Mouse (Mus musculus): ENCODE results near the gene Slc25a17. TPM values are rescaled to one million over a fixed set of nuclear protein-coding genes. Genes with fewer than 3 reads are reported as not detected.

Slc25a17 gene
- polyA plus RNA-seq (2015; fragmentation: Nextera tagmentation; extraction: Ambion mirVana) = 138 and 139 TPM in 2 replicates

GRCm38 (mm10) chr15:81360345-81361021 lies at the start of gene Slc25a17:
Slc25a17 (minus strand) TSS chr15:81360812.
- H3K36me3 ChIP-seq = peaks cover 23% of the 10 kb centered on the region
- under 1% methylated on average over 30 of the region's 30 CpGs for WGBS
- peak within 1 kb of the TSS; percentile 73 for H3K4me3 ChIP-seq
- H3K27me3 ChIP-seq = no peaks in the 10 kb centered on the region
- H3K9me3 ChIP-seq = no peaks in the 10 kb centered on the region
- peak within 1 kb of the TSS; percentile 81 for H3K9ac ChIP-seq
- ATAC-seq (ENCODE audit: low FRiP score) = peak; percentile 99
- H3K27ac ChIP-seq = peak within 1 kb of the TSS; percentile 83
- H3K4me1 ChIP-seq (replicated peaks) = peaks cover 31% of the 10 kb centered on the region
- peak within 1 kb of the TSS; percentile 76 for H3K4me2 ChIP-seq

GRCm38 (mm10) chr15:81408199-81408598 lies 47.6 kb upstream of the Slc25a17 start, which contains the start of gene Dnajb7:
Dnajb7 (minus strand) TSS chr15:81408299.
- WGBS = 90% methylated on average over 1 of the region's 1 CpGs
- no peak within 1 kb of the TSS for H3K9ac ChIP-seq
- no peaks in the 10 kb centered on the region for H3K36me3 ChIP-seq
- H3K9me3 ChIP-seq = no peaks in the 10 kb centered on the region
- no peaks in the 10 kb centered on the region for H3K4me1 ChIP-seq (replicated peaks)
- no peak for ATAC-seq (ENCODE audit: low FRiP score)
- H3K27me3 ChIP-seq = no peaks in the 10 kb centered on the region
- no peak within 1 kb of the TSS for H3K4me3 ChIP-seq
- H3K4me2 ChIP-seq = no peak within 1 kb of the TSS
- no peak within 1 kb of the TSS for H3K27ac ChIP-seq

- Histone ChIP-seq H3K9me3 (no peaks in the 10 kb centered on the region), H3K27me3 (no peaks in the 10 kb centered on the region), H3K27ac (no peak overlapping the region), H3K36me3 (no peaks in the 10 kb centered on the region), H3K9ac (no peak overlapping the region), H3K4me2 (no peak overlapping the region), H3K4me3 (no peak overlapping the region), H3K4me1 (replicated peaks) (peaks cover 12% of the 10 kb centered on the region)
- 87% methylated on average over 3 of the region's 3 CpGs for WGBS
- no peak for ATAC-seq (ENCODE audit: low FRiP score)
Measured at GRCm38 (mm10) chr15:81405008-81405407, 44.4 kb upstream of the Slc25a17 start.

GRCm38 (mm10) chr15:81399638-81400315 lies 39.2 kb upstream of the Slc25a17 start, which contains the start of the genes St13 and Xpnpep3:
St13 (minus strand) TSS chr15:81400077.
Xpnpep3 (plus strand) TSS chr15:81400138.
- under 1% methylated on average over 50 of the region's 50 CpGs for WGBS
- H3K27ac ChIP-seq = peak within 1 kb of the TSS; percentile 96
- H3K4me3 ChIP-seq = peak within 1 kb of the TSS; percentile 96
- no peaks in the 10 kb centered on the region for H3K27me3 ChIP-seq
- peak; percentile 99 for ATAC-seq (ENCODE audit: low FRiP score)
- peaks cover 34% of the 10 kb centered on the region for H3K4me1 ChIP-seq (replicated peaks)
- peak within 1 kb of the TSS; percentile 92 for H3K9ac ChIP-seq
- no peaks in the 10 kb centered on the region for H3K36me3 ChIP-seq
- H3K4me2 ChIP-seq = peak within 1 kb of the TSS; percentile 81
- no peaks in the 10 kb centered on the region for H3K9me3 ChIP-seq

GRCm38 (mm10) chr15:81399297-81399637 lies 38.7 kb upstream of the Slc25a17 start:
- Histone ChIP-seq H3K4me3 (peak overlapping the region; percentile 96), H3K9ac (peak overlapping the region; percentile 92), H3K9me3 (no peaks in the 10 kb centered on the region), H3K4me1 (replicated peaks) (peaks cover 34% of the 10 kb centered on the region), H3K36me3 (no peaks in the 10 kb centered on the region), H3K27ac (peak overlapping the region; percentile 96), H3K27me3 (no peaks in the 10 kb centered on the region), H3K4me2 (peak overlapping the region; percentile 81)
- ATAC-seq (ENCODE audit: low FRiP score) = peak; percentile 86; the same call in 1 of the 2 replicates
- WGBS = under 1% methylated on average over 21 of the region's 21 CpGs

GRCm38 (mm10) chr15:81398189-81398588 lies 37.6 kb upstream of the Slc25a17 start:
- Histone ChIP-seq H3K4me3 (peak overlapping the region; percentile 96), H3K4me2 (peak overlapping the region; percentile 81), H3K27ac (no peak overlapping the region), H3K4me1 (replicated peaks) (peaks cover 34% of the 10 kb centered on the region), H3K9me3 (no peaks in the 10 kb centered on the region), H3K9ac (peak overlapping the region; percentile 92), H3K27me3 (no peaks in the 10 kb centered on the region), H3K36me3 (no peaks in the 10 kb centered on the region)
- ATAC-seq (ENCODE audit: low FRiP score) = no peak

- Histone ChIP-seq H3K4me3 (no peak overlapping the region), H3K9me3 (no peaks in the 10 kb centered on the region), H3K27ac (no peak overlapping the region), H3K4me2 (no peak overlapping the region), H3K9ac (no peak overlapping the region), H3K4me1 (replicated peaks) (peaks cover 23% of the 10 kb centered on the region), H3K36me3 (peaks cover 23% of the 10 kb centered on the region), H3K27me3 (no peaks in the 10 kb centered on the region)
- WGBS = 91% methylated on average over 8 of the region's 8 CpGs
- ATAC-seq (ENCODE audit: low FRiP score) = no peak
Measured at GRCm38 (mm10) chr15:81394211-81394915, 33.8 kb upstream of the Slc25a17 start.

GRCm38 (mm10) chr15:81392997-81393396 lies 32.4 kb upstream of the Slc25a17 start:
- H3K36me3 ChIP-seq = peaks cover 35% of the 10 kb centered on the region
- no peak for ATAC-seq (ENCODE audit: low FRiP score)
- no peak overlapping the region for H3K4me3 ChIP-seq
- H3K9ac ChIP-seq = no peak overlapping the region
- H3K9me3 ChIP-seq = no peaks in the 10 kb centered on the region
- no peaks in the 10 kb centered on the region for H3K27me3 ChIP-seq
- peaks cover 15% of the 10 kb centered on the region for H3K4me1 ChIP-seq (replicated peaks)
- H3K27ac ChIP-seq = no peak overlapping the region
- H3K4me2 ChIP-seq = no peak overlapping the region

- Histone ChIP-seq H3K27ac (no peak overlapping the region), H3K4me1 (replicated peaks) (no peaks in the 10 kb centered on the region), H3K4me3 (no peak overlapping the region), H3K9ac (no peak overlapping the region), H3K4me2 (no peak overlapping the region), H3K9me3 (no peaks in the 10 kb centered on the region), H3K36me3 (peaks cover 91% of the 10 kb centered on the region), H3K27me3 (no peaks in the 10 kb centered on the region)
- no peak for ATAC-seq (ENCODE audit: low FRiP score)
- WGBS = over 99% methylated on average over 5 of the region's 5 CpGs
Measured at GRCm38 (mm10) chr15:81386327-81386726, 25.7 kb upstream of the Slc25a17 start.

GRCm38 (mm10) chr15:81378845-81379244 lies 18.2 kb upstream of the Slc25a17 start:
- ATAC-seq (ENCODE audit: low FRiP score) = no peak
- peaks cover 72% of the 10 kb centered on the region for H3K36me3 ChIP-seq
- WGBS = 89% methylated on average over 2 of the region's 2 CpGs

GRCm38 (mm10) chr15:81374621-81375020 lies 14.0 kb upstream of the Slc25a17 start:
- H3K27ac ChIP-seq = no peak overlapping the region
- WGBS = 93% methylated on average over 11 of the region's 11 CpGs
- H3K4me1 ChIP-seq (replicated peaks) = no peaks in the 10 kb centered on the region
- no peak overlapping the region for H3K4me3 ChIP-seq
- no peak for ATAC-seq (ENCODE audit: low FRiP score)
- peaks cover 74% of the 10 kb centered on the region for H3K36me3 ChIP-seq
- H3K9ac ChIP-seq = no peak overlapping the region
- H3K4me2 ChIP-seq = no peak overlapping the region
- H3K9me3 ChIP-seq = no peaks in the 10 kb centered on the region
- no peaks in the 10 kb centered on the region for H3K27me3 ChIP-seq

More at GRCm38 (mm10) chr15:81378845-81379244, 18.2 kb upstream of the Slc25a17 start:
- Histone ChIP-seq H3K27me3 (no peaks in the 10 kb centered on the region), H3K9ac (no peak overlapping the region), H3K4me3 (no peak overlapping the region), H3K27ac (no peak overlapping the region), H3K9me3 (no peaks in the 10 kb centered on the region), H3K4me1 (replicated peaks) (no peaks in the 10 kb centered on the region), H3K4me2 (no peak overlapping the region)

GRCm38 (mm10) chr15:81370356-81370755 lies 9.7 kb upstream of the Slc25a17 start:
- Histone ChIP-seq H3K9ac (no peak overlapping the region), H3K9me3 (no peaks in the 10 kb centered on the region), H3K27ac (no peak overlapping the region), H3K4me1 (replicated peaks) (no peaks in the 10 kb centered on the region), H3K4me3 (no peak overlapping the region), H3K27me3 (no peaks in the 10 kb centered on the region), H3K36me3 (peaks cover 84% of the 10 kb centered on the region), H3K4me2 (no peak overlapping the region)
- 90% methylated on average over 1 of the region's 1 CpGs for WGBS
- no peak for ATAC-seq (ENCODE audit: low FRiP score)
